Mouse (Mus musculus) cortical plate, adult 2 months (tissue): ENCODE data around the gene Krcc1.

Source experiments
- CTCF ChIP-seq: fragments of 200-500 bp; IDR thresholded peaks from 2 replicates; pipeline ENCODE4 v1.5.1; 2011; ENCODE audit warnings: mild to moderate bottlenecking, control low read depth, low read length; ENCODE audit not compliant: insufficient read depth; ENCODE audit errors: extremely low read depth
- POLR2A ChIP-seq: fragments of 200-500 bp; IDR thresholded peaks from 2 replicates; pipeline ENCODE4 v1.6.1; 2011; ENCODE audit warnings: mild to moderate bottlenecking, low read length, control low read depth; ENCODE audit not compliant: insufficient read depth; ENCODE audit errors: extremely low read depth

GRCm38 (mm10) chr6:71240831-71241230, 30.6 kb upstream of the Krcc1 start:
- TF ChIP-seq CTCF (no peak), POLR2A (no peak)
